Mouse (Mus musculus) spleen, adult 2 months (tissue): ENCODE measurements around the gene Gpr37l1.

ENCODE experiments used
- CTCF ChIP-seq: fragments of 200-500 bp; IDR thresholded peaks from 2 replicates; pipeline ENCODE4 v1.5.1; 2011; ENCODE audit warnings: mild to moderate bottlenecking, inconsistent platforms; ENCODE audit not compliant: insufficient read depth, insufficient read length, insufficient replicate concordance; ENCODE audit errors: extremely low read depth
- POLR2A ChIP-seq: fragments of 200-500 bp; IDR thresholded peaks from 2 replicates; pipeline ENCODE4 v1.6.1; 2011; ENCODE audit warnings: low read depth, low read length, inconsistent platforms

DNA sequence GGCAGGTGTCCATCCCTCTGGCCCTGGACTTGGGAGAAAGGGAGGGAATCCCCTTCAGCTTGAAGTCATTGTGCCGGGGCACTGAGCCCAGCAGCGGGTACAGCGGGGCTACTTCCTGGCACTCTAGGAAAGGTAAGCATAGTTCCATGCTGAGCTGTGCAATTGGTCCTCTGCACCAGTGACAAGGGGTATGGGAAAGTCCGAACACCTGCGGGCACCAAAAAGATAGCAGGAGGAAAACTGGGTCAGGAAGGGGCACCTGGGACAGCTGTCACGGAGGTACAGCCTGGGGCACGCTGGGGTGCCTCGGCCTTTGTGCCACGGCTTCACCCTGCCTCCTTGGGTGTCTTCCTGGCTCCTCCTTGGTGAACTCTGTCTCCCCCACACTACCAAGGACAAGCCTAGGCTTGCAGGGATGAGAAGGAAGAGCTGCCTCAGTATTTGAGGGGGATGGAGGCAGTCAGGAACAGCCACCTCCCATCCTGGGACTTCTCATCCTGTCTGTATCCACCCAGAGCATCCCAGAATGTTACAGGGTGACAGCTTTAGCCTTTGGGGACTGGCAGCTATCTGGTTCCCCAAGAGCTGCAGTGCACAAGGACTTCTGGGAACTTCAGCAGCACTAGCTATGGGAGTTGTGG is 37.8 kb downstream of the Gpr37l1 start:
- TF ChIP-seq CTCF, result no peak
- no peak for TF ChIP-seq POLR2A
